Mouse (Mus musculus): ENCODE measurements around the gene Zfyve28.

The Zfyve28 gene

GRCm38 (mm10) chr5:34252967-34253519 is 35.2 kb downstream of the Zfyve28 start:
- ATAC-seq (ENCODE audit: insufficient number of reproducible peaks, low FRiP score, low TSS enrichment), result no peak

GRCm38 (mm10) chr5:34252307-34252966 is 35.8 kb downstream of the Zfyve28 start:
- ATAC-seq (ENCODE audit: insufficient number of reproducible peaks, low FRiP score, low TSS enrichment), result no peak

GRCm38 (mm10) chr5:34251794-34252193 is 36.5 kb downstream of the Zfyve28 start:
- no peak for ATAC-seq (ENCODE audit: insufficient number of reproducible peaks, low FRiP score, low TSS enrichment)

DNA sequence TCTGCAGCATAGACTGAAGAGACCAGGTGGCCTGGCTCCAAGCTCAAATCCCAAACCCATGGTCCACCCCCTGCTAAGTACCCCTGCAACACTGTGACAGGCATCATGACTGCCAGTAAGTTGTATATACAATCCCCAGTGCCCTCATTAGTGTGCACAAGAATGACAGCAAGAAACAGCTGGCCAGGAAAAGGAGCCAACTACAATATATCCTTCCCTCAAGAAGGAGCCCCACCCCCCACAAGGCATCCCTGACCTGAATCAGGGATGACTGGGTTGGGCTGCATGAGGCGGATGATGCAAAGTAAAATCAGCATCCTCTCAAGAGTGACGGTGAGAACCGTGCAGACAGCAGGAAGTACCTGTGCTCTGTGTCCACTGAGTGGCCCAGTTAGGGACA is 38.2 kb downstream of the Zfyve28 start:
- no peak for ATAC-seq (ENCODE audit: insufficient number of reproducible peaks, low FRiP score, low TSS enrichment)

DNA sequence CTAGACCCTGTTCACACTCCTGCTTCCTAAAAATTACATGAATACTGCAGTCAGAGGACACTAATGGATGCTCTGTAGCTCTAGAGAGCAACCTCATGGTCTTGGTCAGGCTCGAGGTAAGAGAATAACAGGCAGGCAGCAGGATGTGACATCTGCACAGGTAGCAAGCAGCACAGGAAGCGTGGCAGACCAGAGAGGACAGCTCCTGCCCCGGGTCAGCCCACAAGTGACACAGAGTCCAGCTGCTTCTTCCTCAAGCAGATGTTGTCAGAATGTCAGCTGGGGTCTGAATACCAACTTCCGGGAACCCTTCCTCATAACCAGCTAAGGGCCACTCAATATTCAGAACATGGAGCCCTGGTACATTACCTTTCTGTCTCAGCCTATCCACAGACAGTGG is 39.1 kb downstream of the Zfyve28 start:
- ATAC-seq (ENCODE audit: insufficient number of reproducible peaks, low FRiP score, low TSS enrichment), result no peak

- ATAC-seq (ENCODE audit: insufficient number of reproducible peaks, low FRiP score, low TSS enrichment), result no peak
These were observed 41.8 kb downstream of the Zfyve28 start for GRCm38 (mm10) chr5:34246443-34246842.

GRCm38 (mm10) chr5:34243062-34243461 is 45.2 kb downstream of the Zfyve28 start:
- no peak for ATAC-seq (ENCODE audit: insufficient number of reproducible peaks, low FRiP score, low TSS enrichment)

DNA sequence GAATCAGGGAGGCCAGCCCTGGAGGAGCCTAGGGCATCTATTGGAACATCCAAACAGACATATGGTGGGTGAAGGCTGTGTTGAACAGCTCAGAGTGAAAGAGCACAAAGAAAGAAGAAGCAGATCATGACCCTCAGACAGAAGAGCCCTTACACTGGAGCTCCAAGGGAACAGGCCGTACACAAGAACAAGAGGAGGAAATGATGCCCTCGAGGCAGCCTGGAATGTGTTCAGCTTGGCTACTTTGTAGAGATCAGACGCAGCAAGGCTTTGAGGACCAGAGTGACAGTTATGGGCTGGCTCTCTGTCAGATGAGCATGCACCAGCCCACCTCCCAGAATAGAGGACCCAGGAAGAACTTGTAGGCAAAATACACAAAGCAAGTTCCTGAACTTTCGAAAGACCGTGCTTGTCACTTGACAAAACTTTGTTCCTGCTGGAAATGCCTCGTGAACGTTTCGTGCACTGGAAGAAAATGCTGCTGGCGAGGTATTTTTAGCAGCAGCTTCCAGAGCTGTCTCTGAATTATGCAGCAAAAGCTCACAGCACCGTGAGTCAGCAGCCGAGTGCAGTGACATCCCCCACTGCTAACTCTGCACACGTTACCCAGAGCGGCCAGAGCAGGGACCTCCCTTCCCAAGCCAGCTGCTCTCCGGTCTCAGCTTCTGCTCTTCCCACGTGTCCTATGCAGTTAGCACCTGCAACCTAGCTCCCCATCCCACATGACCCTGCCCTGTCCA is 45.9 kb downstream of the Zfyve28 start:
- ATAC-seq (ENCODE audit: insufficient number of reproducible peaks, low FRiP score, low TSS enrichment), result no peak

- ATAC-seq (ENCODE audit: insufficient number of reproducible peaks, low FRiP score, low TSS enrichment), result no peak
These were observed 49.8 kb downstream of the Zfyve28 start for GRCm38 (mm10) chr5:34238444-34238843.

DNA sequence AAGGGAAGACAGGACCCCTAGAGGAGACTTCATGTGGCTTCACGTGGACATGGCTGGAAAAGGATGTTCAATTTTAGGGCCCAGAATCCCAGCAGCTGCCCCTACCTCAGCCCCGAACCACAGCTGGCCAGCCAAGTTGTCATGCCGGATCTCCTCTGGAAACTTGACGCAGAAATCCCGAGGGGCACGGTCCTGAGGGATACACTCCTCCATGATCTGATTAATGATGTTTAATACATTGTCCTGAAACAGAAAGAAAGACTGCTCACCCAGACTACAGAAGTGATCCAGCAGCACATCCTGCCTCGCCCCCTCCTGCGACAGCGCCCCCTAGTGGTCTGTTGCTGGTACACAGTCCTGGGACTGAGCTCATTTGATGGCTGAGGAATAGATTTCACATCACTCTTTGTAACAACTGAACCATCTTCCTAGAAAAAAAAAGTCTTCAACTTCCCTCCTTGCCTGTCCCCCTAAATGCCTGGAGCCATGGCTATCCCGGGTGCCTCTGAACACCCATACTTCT is 52.3 kb downstream of the Zfyve28 start:
- ATAC-seq (ENCODE audit: insufficient number of reproducible peaks, low FRiP score, low TSS enrichment), result no peak

DNA sequence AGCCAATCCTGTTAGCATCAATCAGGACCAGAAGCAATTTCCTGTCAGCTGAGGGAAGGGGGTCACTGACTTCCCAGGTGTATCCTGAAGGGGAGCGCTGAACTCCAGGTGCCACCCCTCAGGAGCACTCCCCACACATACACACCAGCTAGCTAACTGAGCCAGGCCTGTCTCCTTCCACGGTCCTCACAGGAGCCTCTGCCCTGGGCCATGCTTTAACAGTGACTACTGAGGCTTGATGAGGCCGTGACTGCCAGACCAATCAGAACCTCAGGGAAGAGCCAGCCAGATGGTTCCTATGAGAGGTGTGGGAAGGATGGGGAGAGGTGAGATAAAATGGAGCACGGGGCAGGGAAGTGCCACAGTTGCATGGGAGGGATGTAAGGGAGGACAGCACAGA is 53.2 kb downstream of the Zfyve28 start:
- peak; percentile 49; the same call in 1 of the 2 replicates for ATAC-seq (ENCODE audit: insufficient number of reproducible peaks, low FRiP score, low TSS enrichment)

DNA sequence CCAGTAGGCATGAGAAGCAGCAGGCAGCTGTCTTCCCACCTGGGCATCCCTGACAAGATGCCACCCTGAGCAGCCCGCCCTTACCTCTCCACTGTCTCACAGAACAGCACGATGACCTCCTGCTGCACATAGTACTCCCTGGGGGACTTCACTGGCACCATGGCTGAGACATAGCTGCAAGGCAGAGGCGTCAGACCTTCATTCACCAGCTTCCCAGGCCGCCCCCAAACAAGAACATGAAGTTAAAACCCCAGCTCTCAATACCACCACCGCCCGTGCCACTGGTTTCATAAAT is 55.1 kb downstream of the Zfyve28 start:
- no peak for ATAC-seq (ENCODE audit: insufficient number of reproducible peaks, low FRiP score, low TSS enrichment)

DNA sequence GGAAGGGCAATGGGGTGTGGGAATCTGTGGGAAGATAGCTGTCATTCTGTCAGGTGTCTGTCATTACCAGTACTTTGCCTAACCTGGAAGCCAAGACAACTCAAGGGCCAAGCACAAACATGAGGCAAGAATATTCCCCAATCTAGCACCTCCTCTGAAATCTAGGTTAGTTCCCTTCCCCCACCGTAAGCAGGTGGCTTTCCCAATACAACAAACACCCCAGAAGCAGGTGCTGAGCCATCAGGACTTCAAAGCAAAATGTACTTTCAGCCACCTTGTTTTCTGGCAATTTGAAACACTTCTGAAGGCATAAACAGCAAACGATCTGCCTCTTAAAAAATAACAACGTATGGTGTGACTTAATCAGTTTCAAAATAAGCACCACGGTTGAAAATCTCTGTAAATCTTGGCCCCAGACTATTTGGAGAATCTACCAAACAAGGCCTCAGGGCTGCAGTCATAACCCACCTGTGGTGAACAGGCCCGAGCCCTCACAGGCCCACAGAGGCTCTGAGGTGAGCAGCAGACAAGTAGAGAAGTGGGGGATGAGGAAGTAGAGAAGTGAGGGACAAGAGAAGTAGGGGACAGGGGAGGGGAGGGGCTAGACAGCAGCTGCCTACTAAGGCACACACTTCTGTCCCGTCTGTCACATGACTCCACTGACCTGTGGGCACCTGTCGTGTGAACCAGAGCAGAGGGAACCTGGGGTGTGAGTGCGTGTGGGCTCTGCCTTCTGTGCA is 55.6 kb downstream of the Zfyve28 start:
- no peak for ATAC-seq (ENCODE audit: insufficient number of reproducible peaks, low FRiP score, low TSS enrichment)

- no peak for ATAC-seq (ENCODE audit: insufficient number of reproducible peaks, low FRiP score, low TSS enrichment)
These were observed 56.3 kb downstream of the Zfyve28 start for GRCm38 (mm10) chr5:34231901-34232300.

DNA sequence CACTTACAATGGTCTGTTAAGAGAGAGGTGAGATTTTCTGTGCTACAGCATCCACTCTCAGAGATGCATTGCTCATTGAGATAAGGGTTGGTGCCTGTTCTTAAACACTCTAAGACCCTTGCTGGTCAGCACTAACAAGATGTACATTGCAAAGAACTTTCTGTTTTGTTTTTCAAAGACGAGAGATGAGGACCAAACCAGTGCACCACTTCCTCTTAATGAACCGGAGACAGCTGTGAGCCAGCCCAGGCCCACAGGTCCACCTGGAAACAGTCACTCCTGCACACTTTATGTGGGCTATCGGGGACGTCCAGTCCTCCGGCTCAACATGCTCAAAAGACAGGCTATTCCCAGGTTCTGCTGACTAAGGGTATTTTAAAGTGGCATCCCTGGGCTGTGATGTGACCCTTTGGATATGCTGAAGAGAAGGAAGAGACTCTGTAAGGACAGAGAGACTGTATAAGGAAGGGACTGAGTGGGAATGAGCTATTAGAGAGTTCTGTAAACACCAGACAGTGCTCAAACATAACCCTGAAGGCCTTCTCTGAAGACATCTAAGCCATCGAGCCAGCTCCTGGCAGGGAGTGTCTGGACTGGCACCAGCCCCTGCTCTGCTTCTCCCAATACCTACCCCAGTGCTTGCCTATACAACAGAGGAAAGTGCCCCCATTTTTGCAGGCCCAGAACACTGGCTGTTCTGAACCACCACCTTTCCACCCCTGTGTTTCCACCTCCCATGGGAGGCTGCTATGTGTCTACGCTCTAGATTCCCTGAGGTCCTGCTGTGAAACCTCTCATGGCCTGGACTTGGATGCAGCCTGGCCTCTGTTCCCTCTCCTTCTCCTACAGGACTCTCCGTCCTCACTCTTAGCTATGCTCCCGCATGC is 57.4 kb downstream of the Zfyve28 start:
- ATAC-seq (ENCODE audit: insufficient number of reproducible peaks, low FRiP score, low TSS enrichment), result no peak

DNA sequence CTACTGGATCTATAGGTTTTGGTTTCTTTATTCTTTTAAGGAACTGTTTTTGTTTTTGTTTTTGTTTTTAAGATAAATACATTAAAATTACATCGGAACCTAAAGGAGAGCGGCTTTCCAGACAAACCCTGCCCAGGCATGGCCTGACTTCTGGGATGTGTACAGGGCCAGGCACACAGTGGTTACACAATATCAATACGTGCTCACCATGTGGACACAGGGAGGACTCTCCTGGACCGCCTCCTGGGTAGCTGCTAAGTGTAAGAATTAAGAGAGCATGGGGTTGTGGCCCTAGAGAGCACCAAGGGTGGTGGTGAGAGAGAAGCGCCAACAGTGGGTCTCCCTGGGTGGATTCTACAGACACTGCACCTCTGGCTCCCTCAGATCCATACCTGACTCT is 58.7 kb downstream of the Zfyve28 start:
- ATAC-seq (ENCODE audit: insufficient number of reproducible peaks, low FRiP score, low TSS enrichment), result no peak

DNA sequence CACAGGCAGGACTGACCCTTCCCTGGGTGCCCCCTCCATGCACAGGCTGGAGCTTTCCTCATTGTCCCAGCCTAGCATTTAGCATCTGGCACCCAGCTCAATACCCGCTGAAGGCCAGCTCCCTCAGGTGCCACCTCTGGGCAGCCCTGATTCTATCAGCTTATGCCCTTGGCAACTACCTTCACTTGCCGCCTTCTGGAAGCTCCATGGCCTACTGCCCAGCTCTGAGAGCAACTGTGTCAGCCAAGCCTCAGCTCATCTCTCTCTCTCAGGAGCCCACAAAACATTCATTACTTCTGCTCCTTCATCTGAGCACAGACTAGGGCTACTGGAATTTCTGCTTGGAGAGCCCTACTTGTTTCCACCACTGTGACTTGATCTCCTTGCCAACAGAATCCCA is 62.7 kb downstream of the Zfyve28 start:
- peak; percentile 71; the same call in 1 of the 2 replicates for ATAC-seq (ENCODE audit: insufficient number of reproducible peaks, low FRiP score, low TSS enrichment)

- no peak for ATAC-seq (ENCODE audit: insufficient number of reproducible peaks, low FRiP score, low TSS enrichment)
These were observed 63.7 kb downstream of the Zfyve28 start for GRCm38 (mm10) chr5:34224515-34224914.

- no peak for ATAC-seq (ENCODE audit: insufficient number of reproducible peaks, low FRiP score, low TSS enrichment)
These were observed 68.2 kb downstream of the Zfyve28 start for GRCm38 (mm10) chr5:34220001-34220400.

DNA sequence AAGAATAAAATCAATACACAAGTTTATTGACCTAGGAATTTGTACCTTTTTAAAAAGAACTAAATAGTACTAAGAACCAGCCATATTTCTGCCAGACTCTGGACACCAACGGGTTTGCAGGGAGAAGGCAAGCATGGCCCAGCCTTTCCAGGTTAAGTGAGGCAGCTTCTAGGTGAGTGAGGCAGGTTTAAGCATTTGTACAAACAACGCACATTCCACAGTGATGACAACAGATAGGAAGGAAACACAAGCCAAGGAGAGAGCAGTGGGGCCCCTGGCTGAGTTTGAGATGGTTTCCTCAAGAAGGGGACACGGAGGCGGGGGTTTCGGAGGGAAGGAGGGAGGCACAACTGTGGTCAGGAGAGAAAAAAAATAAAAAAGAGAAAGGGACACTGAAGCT is 69.6 kb downstream of the Zfyve28 start:
- no peak for ATAC-seq (ENCODE audit: insufficient number of reproducible peaks, low FRiP score, low TSS enrichment)

Data from cerebellum, adult (tissue).